Comparison of ENCODE assay signal across 27 mouse cellular contexts in genomic region chr2:53502275-53502667, GRCm38 (mm10).
A peak's percentile ranks its signal among the peaks of the same experiment; 100 is the strongest.
DNase-seq lines count a peak whose midpoint lies in the region; ATAC-seq lines count a peak whose summit lies in the region.
"Had no signal": no experiment of that assay in that cellular context is flagged by ENCODE, and none has a peak within 500 bp of the region (broad histone marks: within the 10 kb centered on the region; RNA-seq: fewer than 3 reads in every experiment).

No protein-coding gene starts in this region.

- no peak for ATAC-seq in hindbrain, embryonic 14.5 days (ENCODE audit: low FRiP score)
- ATAC-seq in hindbrain, embryonic 16.5 days = no peak
- ATAC-seq in midbrain, embryonic 15.5 days (replicated peaks) = peak; percentile 75
- no peak for ATAC-seq in midbrain, embryonic 13.5 days
- ATAC-seq in forebrain, embryonic 13.5 days = peak; percentile 68; the same call in 1 of the 2 replicates
- ATAC-seq: CD4-positive, CD25-positive, alpha-beta regulatory T cell, adult 4 months; intestine, embryonic 16.5 days had no signal

- H3K36me3 ChIP-seq in hindbrain, embryonic 14.5 days (replicated peaks; ENCODE audit: control insufficient read depth, insufficient read depth) = no peaks in the 10 kb centered on the region
- no peaks in the 10 kb centered on the region for H3K36me3 ChIP-seq in hindbrain, embryonic 16.5 days (ENCODE audit: control insufficient read depth, insufficient read depth, low read length)
- H3K36me3 ChIP-seq in midbrain, embryonic 15.5 days (replicated peaks) = no peaks in the 10 kb centered on the region
- no peaks in the 10 kb centered on the region for H3K36me3 ChIP-seq in midbrain, embryonic 13.5 days
- no peaks in the 10 kb centered on the region for H3K36me3 ChIP-seq in forebrain, embryonic 13.5 days (ENCODE audit: poor library complexity, severe bottlenecking)
- H3K36me3 ChIP-seq: embryonic facial prominence, embryonic 13.5 days; heart, embryonic 13.5 days had no signal

- no peaks in the 10 kb centered on the region for H3K9me3 ChIP-seq in hindbrain, embryonic 14.5 days (ENCODE audit: control insufficient read depth, low read length)
- H3K9me3 ChIP-seq in hindbrain, embryonic 16.5 days (ENCODE audit: control insufficient read depth, low read length) = no peaks in the 10 kb centered on the region
- no peaks in the 10 kb centered on the region for H3K9me3 ChIP-seq in midbrain, embryonic 15.5 days
- no peaks in the 10 kb centered on the region for H3K9me3 ChIP-seq in midbrain, embryonic 13.5 days
- no peaks in the 10 kb centered on the region for H3K9me3 ChIP-seq in forebrain, embryonic 13.5 days (replicated peaks)
- H3K9me3 ChIP-seq: embryonic facial prominence, embryonic 13.5 days; heart, embryonic 13.5 days had no signal

- H3K4me1 ChIP-seq in hindbrain, embryonic 14.5 days (replicated peaks; ENCODE audit: control insufficient read depth, insufficient read depth, low read length) = peaks cover 4% of the 10 kb centered on the region; the same call in 1 of the 2 replicates
- peaks cover 2% of the 10 kb centered on the region; the same call in 1 of the 2 replicates for H3K4me1 ChIP-seq in hindbrain, embryonic 16.5 days (ENCODE audit: control insufficient read depth, insufficient read depth, low read depth, low read length)
- peaks cover 5% of the 10 kb centered on the region; the same call in 1 of the 2 replicates for H3K4me1 ChIP-seq in midbrain, embryonic 15.5 days
- peaks cover 4% of the 10 kb centered on the region for H3K4me1 ChIP-seq in midbrain, embryonic 13.5 days (replicated peaks)
- peaks cover 6% of the 10 kb centered on the region for H3K4me1 ChIP-seq in forebrain, embryonic 13.5 days
- H3K4me1 ChIP-seq: embryonic facial prominence, embryonic 13.5 days; heart, embryonic 13.5 days had no signal

- no peak overlapping the region for H3K27ac ChIP-seq in hindbrain, embryonic 14.5 days
- H3K27ac ChIP-seq in hindbrain, embryonic 16.5 days (ENCODE audit: low read depth, low read length) = no peak overlapping the region
- no peak overlapping the region for H3K27ac ChIP-seq in midbrain, embryonic 15.5 days
- no peak overlapping the region for H3K27ac ChIP-seq in midbrain, embryonic 13.5 days
- H3K27ac ChIP-seq in forebrain, embryonic 13.5 days = no peak overlapping the region
- H3K27ac ChIP-seq: embryonic facial prominence, embryonic 13.5 days; heart, embryonic 13.5 days; kidney, postnatal 0 days; liver, embryonic 14.5 days; macrophage had no signal

- H3K9ac ChIP-seq in hindbrain, embryonic 14.5 days = no peak overlapping the region
- H3K9ac ChIP-seq in hindbrain, embryonic 16.5 days (ENCODE audit: low read depth, low read length) = no peak overlapping the region
- H3K9ac ChIP-seq in midbrain, embryonic 15.5 days = no peak overlapping the region
- H3K9ac ChIP-seq in midbrain, embryonic 13.5 days (replicated peaks) = no peak overlapping the region
- H3K9ac ChIP-seq in forebrain, embryonic 13.5 days = no peak overlapping the region
- H3K9ac ChIP-seq: embryonic facial prominence, embryonic 13.5 days; heart, embryonic 13.5 days; liver, embryonic 14.5 days had no signal

- no peak for DNase-seq in hindbrain, embryonic 14.5 days (ENCODE audit: low spot score)
- DNase-seq in testis, postnatal 14 days (ENCODE audit: low spot score) = no peak
- DNase-seq in B cell, adult 2 months = no peak
- DNase-seq: adrenal gland, postnatal 14 days; cerebellum, adult 18-20 months; gastrocnemius, postnatal 10 days; heart, postnatal 10 days; kidney, adult 8-10 months; kidney, postnatal 4 days; liver; lung, adult 2 months; lung, postnatal 10 days; right cerebral cortex, adult 18-20 months; spleen, adult 18-20 months; thymus, adult 18-20 months; thymus, postnatal 36 days had no signal

- H3K27me3 ChIP-seq in hindbrain, embryonic 14.5 days (ENCODE audit: control insufficient read depth, insufficient read depth, low read length) = no peaks in the 10 kb centered on the region
- H3K27me3 ChIP-seq in hindbrain, embryonic 16.5 days (replicated peaks; ENCODE audit: control insufficient read depth, insufficient read depth, low read length) = no peaks in the 10 kb centered on the region
- H3K27me3 ChIP-seq in midbrain, embryonic 15.5 days (replicated peaks) = no peaks in the 10 kb centered on the region
- H3K27me3 ChIP-seq in midbrain, embryonic 13.5 days = no peaks in the 10 kb centered on the region
- no peaks in the 10 kb centered on the region for H3K27me3 ChIP-seq in forebrain, embryonic 13.5 days
- H3K27me3 ChIP-seq: embryonic facial prominence, embryonic 13.5 days; heart, embryonic 13.5 days had no signal

- WGBS in hindbrain, embryonic 14.5 days = 42% methylated on average over 4 of the region's 4 CpGs
- 36% methylated on average over 4 of the region's 4 CpGs for WGBS in hindbrain, embryonic 16.5 days
- 49% methylated on average over 4 of the region's 4 CpGs for WGBS in midbrain, embryonic 15.5 days
- 53% methylated on average over 4 of the region's 4 CpGs for WGBS in midbrain, embryonic 13.5 days
- 30% methylated on average over 4 of the region's 4 CpGs for WGBS in forebrain, embryonic 13.5 days

- H3K4me3 ChIP-seq in hindbrain, embryonic 14.5 days (replicated peaks; ENCODE audit: low read length) = no peak overlapping the region
- H3K4me3 ChIP-seq in hindbrain, embryonic 16.5 days (ENCODE audit: low read length) = no peak overlapping the region
- no peak overlapping the region for H3K4me3 ChIP-seq in midbrain, embryonic 15.5 days
- H3K4me3 ChIP-seq in midbrain, embryonic 13.5 days (replicated peaks) = no peak overlapping the region
- H3K4me3 ChIP-seq in forebrain, embryonic 13.5 days = no peak overlapping the region
- H3K4me3 ChIP-seq: embryonic facial prominence, embryonic 13.5 days; heart, embryonic 13.5 days had no signal

- H3K4me2 ChIP-seq in hindbrain, embryonic 14.5 days (replicated peaks) = peak overlapping the region; percentile 51
- H3K4me2 ChIP-seq in hindbrain, embryonic 16.5 days (ENCODE audit: low read length) = no peak overlapping the region
- no peak overlapping the region for H3K4me2 ChIP-seq in midbrain, embryonic 15.5 days
- no peak overlapping the region for H3K4me2 ChIP-seq in midbrain, embryonic 13.5 days (replicated peaks)
- H3K4me2 ChIP-seq in forebrain, embryonic 13.5 days = no peak overlapping the region

Comparison
In these comparisons a context has a peak if more than half of its experiments do, and no peak if none do; other contexts are left out.
1. ATAC-seq: peak in midbrain, embryonic 15.5 days (single experiment) and forebrain, embryonic 13.5 days (single experiment); none in hindbrain, embryonic 14.5 days (single experiment), hindbrain, embryonic 16.5 days (single experiment) and midbrain, embryonic 13.5 days (single experiment).